ENCODE assay signal across 8 mouse cellular contexts in the genomic region with DNA sequence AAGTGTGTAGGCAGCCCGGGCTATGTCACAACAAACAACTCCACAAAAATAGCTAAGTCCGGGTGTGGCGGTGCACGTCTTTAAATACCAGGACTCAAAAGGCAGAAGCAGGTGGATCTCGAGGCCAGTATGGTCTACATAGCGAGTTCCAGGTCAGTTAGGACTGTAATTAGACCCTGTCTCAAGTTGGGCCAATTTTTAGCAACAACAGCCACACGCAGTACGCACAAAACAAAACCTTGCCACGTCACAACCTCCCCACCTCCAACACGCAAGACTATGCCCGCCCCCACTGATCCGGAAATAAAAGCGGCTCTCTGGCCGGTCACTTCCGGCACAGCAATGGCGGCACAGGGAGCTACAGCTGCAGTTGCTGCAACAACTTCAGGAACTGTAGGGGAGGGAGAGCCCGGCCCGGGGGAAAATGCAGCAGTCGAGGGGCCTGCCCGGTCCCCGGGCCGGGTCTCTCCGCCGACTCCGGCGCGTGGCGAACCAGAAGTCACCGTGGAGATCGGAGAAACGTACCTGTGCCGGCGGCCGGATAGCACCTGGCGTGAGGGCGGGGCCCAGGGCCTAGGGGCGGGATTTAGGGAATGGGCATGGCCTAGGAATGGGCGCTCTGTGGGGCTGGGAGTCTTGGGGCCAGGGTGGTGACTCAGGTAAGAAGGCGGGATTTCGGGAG. TPM values are rescaled to one million over a fixed set of nuclear protein-coding genes. Genes with fewer than 3 reads are reported as not detected.
DNase-seq lines count a peak whose midpoint lies in the region; ATAC-seq and TF ChIP-seq lines count a peak whose summit lies in the region.

A gene (plus strand): TSS at position 327 of the 682 bp plus-strand sequence.

- TF ChIP-seq CTCF in kidney, postnatal 0 days (IDR thresholded peaks at IDR 0.05; ENCODE audit: low read depth) = no peak
- no peak for TF ChIP-seq CTCF in liver, adult 2 months (IDR thresholded peaks at IDR 0.05; ENCODE audit: low read depth, low read length)

- H3K36me3 ChIP-seq in heart, embryonic 12.5 days = peaks cover 51% of the 10 kb centered on the region
- peaks cover 20% of the 10 kb centered on the region for H3K36me3 ChIP-seq in kidney, postnatal 0 days (ENCODE audit: insufficient read depth, low read length)
- peaks cover 16% of the 10 kb centered on the region for H3K36me3 ChIP-seq in liver, adult 2 months (ENCODE audit: control insufficient read depth, insufficient read depth, low read length)
- H3K36me3 ChIP-seq in myocyte (ENCODE audit: control insufficient read depth, insufficient read depth) = peaks cover 20% of the 10 kb centered on the region

- H3K4me3 ChIP-seq in brown adipose tissue, adult 24 weeks (ENCODE audit: insufficient read depth, low read depth, low read length) = peak within 1 kb of the TSS; percentile 81
- peak within 1 kb of the TSS; percentile 87 for H3K4me3 ChIP-seq in heart, embryonic 12.5 days
- H3K4me3 ChIP-seq in kidney, postnatal 0 days (replicated peaks; ENCODE audit: low read depth, low read length) = peak within 1 kb of the TSS; percentile 78
- H3K4me3 ChIP-seq in liver, adult 2 months (ENCODE audit: insufficient read depth, low read depth, low read length) = peak within 1 kb of the TSS; percentile 94
- H3K4me3 ChIP-seq in myocyte = peak within 1 kb of the TSS; percentile 47

- TF ChIP-seq POLR2A in liver, adult 2 months (IDR thresholded peaks at IDR 0.05; ENCODE audit: extremely low read depth, insufficient read depth, low read length) = peak; percentile 78; the same call in 1 of the 2 replicates
- peak; percentile 57 for TF ChIP-seq POLR2A in myocyte (IDR thresholded peaks at IDR 0.05; ENCODE audit: insufficient read length, low read depth)

- H3ac ChIP-seq in myocyte (ENCODE audit: control insufficient read depth, insufficient read length) = peak within 1 kb of the TSS; percentile 43

- H3K4me2 ChIP-seq in heart, embryonic 12.5 days = peak within 1 kb of the TSS; percentile 74
- H3K4me2 ChIP-seq in kidney, postnatal 0 days (ENCODE audit: low read length) = peak within 1 kb of the TSS; percentile 66
- peak within 1 kb of the TSS; percentile 97 for H3K4me2 ChIP-seq in myocyte (ENCODE audit: low read depth)

- no peaks in the 10 kb centered on the region for H3K27me3 ChIP-seq in heart, embryonic 12.5 days (replicated peaks)
- no peaks in the 10 kb centered on the region for H3K27me3 ChIP-seq in kidney, postnatal 0 days (ENCODE audit: insufficient read depth, low read length)
- H3K27me3 ChIP-seq in liver, adult 2 months (ENCODE audit: control insufficient read depth, insufficient read depth, low read length) = no peaks in the 10 kb centered on the region
- no peaks in the 10 kb centered on the region for H3K27me3 ChIP-seq in myocyte (ENCODE audit: control insufficient read depth, insufficient read depth, insufficient read length)

- H3K9ac ChIP-seq in heart, embryonic 12.5 days = peak within 1 kb of the TSS; percentile 89
- H3K9ac ChIP-seq in kidney, postnatal 0 days (ENCODE audit: low read depth, low read length) = peak within 1 kb of the TSS; percentile 67
- H3K9ac ChIP-seq in liver, adult 2 months (ENCODE audit: low read depth, low read length) = peak within 1 kb of the TSS; percentile 92

- ATAC-seq in CD4-positive, CD25-positive, alpha-beta regulatory T cell, adult 4 months = peak; percentile 100
- ATAC-seq in erythroid progenitor cell, adult 5-6 weeks (replicated peaks; ENCODE audit: low FRiP score, poor library complexity, severe bottlenecking) = peak; percentile 98
- peak; percentile 96 for ATAC-seq in heart, embryonic 12.5 days (ENCODE audit: insufficient number of reproducible peaks, low FRiP score)
- ATAC-seq in kidney, postnatal 0 days (replicated peaks; ENCODE audit: low FRiP score, low read depth) = peak; percentile 94

- WGBS in heart, embryonic 12.5 days = under 1% methylated on average over 40 of the region's 40 CpGs
- under 1% methylated on average over 40 of the region's 40 CpGs for WGBS in kidney, postnatal 0 days
- WGBS in liver, adult 2 months = under 1% methylated on average over 40 of the region's 40 CpGs

- H3K79me2 ChIP-seq in liver, adult 2 months (ENCODE audit: control insufficient read depth, insufficient read depth, low read length) = peaks cover 5% of the 10 kb centered on the region; the same call in 1 of the 2 replicates
- peaks cover 5% of the 10 kb centered on the region for H3K79me2 ChIP-seq in myocyte (ENCODE audit: control insufficient read depth, insufficient read depth)

- peak within 1 kb of the TSS; percentile 88 for H3K27ac ChIP-seq in brown adipose tissue, adult 24 weeks (replicated peaks; ENCODE audit: low read depth, low read length)
- peak within 1 kb of the TSS; percentile 62 for H3K27ac ChIP-seq in heart, embryonic 12.5 days (ENCODE audit: poor library complexity, severe bottlenecking)
- H3K27ac ChIP-seq in kidney, postnatal 0 days = peak within 1 kb of the TSS; percentile 84
- peak within 1 kb of the TSS; percentile 98 for H3K27ac ChIP-seq in liver, adult 2 months (replicated peaks; ENCODE audit: insufficient read depth, low read depth, low read length)

- peak; percentile 97 for DNase-seq in kidney, postnatal 0 days (ENCODE audit: low spot score)
- DNase-seq in liver, adult 2 months (ENCODE audit: extremely low read depth, low read depth, low spot score) = peak; percentile 89
- peak; percentile 84 to 91 for DNase-seq in spleen, postnatal 4 days (ENCODE audit: low spot score in 2 of 2)

- no peaks in the 10 kb centered on the region for H3K9me3 ChIP-seq in heart, embryonic 12.5 days (replicated peaks)
- H3K9me3 ChIP-seq in kidney, postnatal 0 days (replicated peaks; ENCODE audit: low read length) = no peaks in the 10 kb centered on the region

- H3K4me1 ChIP-seq in brown adipose tissue, adult 24 weeks (ENCODE audit: control insufficient read depth, insufficient read depth, insufficient read length, low read length) = peaks cover 6% of the 10 kb centered on the region
- H3K4me1 ChIP-seq in heart, embryonic 12.5 days (replicated peaks) = peaks cover 5% of the 10 kb centered on the region; the same call in 1 of the 2 replicates
- H3K4me1 ChIP-seq in kidney, postnatal 0 days (replicated peaks; ENCODE audit: insufficient read depth, low read length) = 0 out of 2 replicates have a peak, but pooled peaks cover 6% of the 10 kb centered on the region
- H3K4me1 ChIP-seq in liver, adult 2 months (ENCODE audit: control insufficient read depth, insufficient read depth, low read length) = peaks cover 11% of the 10 kb centered on the region

TF ChIP-seq in myocyte, 11 proteins besides CTCF, POLR2A, EP300 and RAD21:
- TF ChIP-seq MYOD1 (IDR thresholded peaks at IDR 0.05; ENCODE audit: control insufficient read depth in 1 of 3, insufficient read length in 2 of 3, low read depth in 2 of 3) (peak; percentile 23 to 65 (median 54)), MYOG (IDR thresholded peaks at IDR 0.05; ENCODE audit: control insufficient read depth in 1 of 3, insufficient read depth in 1 of 3, insufficient read length in 2 of 3, low read depth in 2 of 3) (peak in 1 of 3 experiments; percentile 24), REST (IDR thresholded peaks at IDR 0.05; ENCODE audit: insufficient read depth, insufficient read length) (no peak), TCF12 (IDR thresholded peaks at IDR 0.05; ENCODE audit: insufficient read depth, poor library complexity, severe bottlenecking) (no peak), MAX (IDR thresholded peaks at IDR 0.05; ENCODE audit: low read depth) (no peak), POLR2AphosphoS2 (IDR thresholded peaks at IDR 0.05; ENCODE audit: insufficient read length, low read depth) (peak; percentile 74), CEBPB (IDR thresholded peaks at IDR 0.05; ENCODE audit: insufficient read depth, poor library complexity, severe bottlenecking) (no peak), E2F4 (IDR thresholded peaks at IDR 0.05; ENCODE audit: insufficient read depth) (no peak), TCF3 (IDR thresholded peaks at IDR 0.05; ENCODE audit: insufficient read length, low read depth) (no peak), SRF (IDR thresholded peaks at IDR 0.05; ENCODE audit: control insufficient read depth, insufficient read length, low read depth) (no peak)
TF ChIP-seq in myocyte: peak in this region for 3.

RNA-seq across cellular contexts. Expression of the gene that starts here (rescaled TPM):
- polyA plus RNA-seq in CD4-positive, CD25-positive, alpha-beta regulatory T cell, adult 4 months (2017; shearing (Covaris generic)) = 10 to 100 TPM; 39.8 to 41.9 TPM
- polyA plus RNA-seq in brown adipose tissue, adult 24 weeks (2012; ENCODE audit: insufficient read depth, insufficient read length, missing spikeins) = 17.9 and 21.4 TPM in 2 replicates
- total RNA-seq in erythroid progenitor cell, adult 5-6 weeks (2015; ENCODE audit: low replicate concordance) = 8.0 and 18.0 TPM in 2 replicates
- total RNA-seq in erythroid progenitor cell, adult 5-6 weeks (2017; ENCODE audit: low replicate concordance) = 12.9 and 16.7 TPM in 2 replicates
- polyA plus RNA-seq in heart, embryonic 12.5 days (2016; fragmentation: Nextera tagmentation; extraction: Ambion mirVana) = 27.5 and 29.0 TPM in 2 replicates
- 30.9 and 32.2 TPM in 2 replicates for polyA plus RNA-seq in kidney, postnatal 0 days (2015; fragmentation: Nextera tagmentation; extraction: Ambion mirVana)
- total RNA-seq in liver, adult 2 months (2014; rRNA removed) = 15.8 and 18.3 TPM in 2 replicates
- 11.5 and 12.6 TPM in 2 replicates for polyA plus RNA-seq in liver, adult 2 months (2012; rRNA removed)
- polyA plus RNA-seq in myocyte (2012; fragmentation: generic; extraction: Trizol) = 26.4 TPM

Comparison
In these comparisons a context has a peak if more than half of its experiments do, and no peak if none do; other contexts are left out.
1. Peak in every context shown above with its lines: DNase-seq, ATAC-seq, H3K4me3 ChIP-seq and H3K27ac ChIP-seq.